Mouse (Mus musculus): ENCODE measurements around the gene Usp32. TPM values are rescaled to one million over a fixed set of nuclear protein-coding genes. Genes with fewer than 3 reads are reported as not detected.

The Usp32 gene
- total RNA-seq, 2 experiments from 2014 or later = 116 to 119 TPM

GRCm38 (mm10) chr11:84957171-84957570 is 182.8 kb downstream of the Usp32 start:
- DNase-seq (ENCODE audit: low spot score in 2 of 2) = no peak

DNA sequence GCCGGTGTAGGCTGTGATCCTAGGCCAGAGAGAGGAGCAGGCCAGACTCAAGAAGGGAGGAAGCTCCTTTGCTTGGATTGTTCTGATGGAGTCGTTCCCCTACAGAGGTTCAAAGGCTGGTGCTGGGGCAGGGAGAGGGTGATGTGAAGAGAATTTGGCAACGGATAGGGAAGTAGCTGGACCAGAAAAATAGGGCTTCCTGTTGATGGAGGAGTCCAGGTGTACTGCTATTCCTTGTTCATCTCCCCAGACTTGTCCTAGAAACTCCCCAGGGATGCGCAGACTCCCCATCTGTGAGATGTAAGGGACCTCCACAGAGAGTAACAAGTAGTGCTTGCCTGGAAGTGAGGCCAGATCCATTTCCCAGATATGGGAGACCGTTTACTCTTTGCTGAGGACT is 183.6 kb downstream of the Usp32 start:
- DNase-seq (ENCODE audit: low spot score in 2 of 2) = no peak

DNA sequence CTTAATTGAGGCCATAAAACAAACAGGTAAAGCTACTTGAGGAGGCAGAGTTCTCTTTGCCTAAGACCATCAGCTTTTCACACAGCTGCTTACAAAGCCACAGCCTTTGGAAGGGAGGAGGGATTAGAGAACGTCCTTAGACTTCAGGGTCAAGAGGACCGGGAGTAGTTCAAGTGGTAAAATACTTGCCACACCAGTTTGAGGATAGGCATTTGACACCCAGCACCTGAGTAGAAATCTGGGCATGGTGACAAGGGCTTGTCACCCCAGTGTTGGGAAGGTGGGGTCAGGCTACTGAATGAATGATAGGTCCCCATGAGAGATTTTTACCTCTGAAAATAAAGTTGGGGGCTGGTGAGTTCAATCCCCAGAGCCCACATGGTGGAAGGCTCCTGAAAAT is 187.3 kb downstream of the Usp32 start:
- DNase-seq (ENCODE audit: low spot score in 2 of 2) = no peak

- no peak for DNase-seq (ENCODE audit: low spot score in 2 of 2)
Observed at GRCm38 (mm10) chr11:84948526-84948925, 191.4 kb downstream of the Usp32 start.

DNA sequence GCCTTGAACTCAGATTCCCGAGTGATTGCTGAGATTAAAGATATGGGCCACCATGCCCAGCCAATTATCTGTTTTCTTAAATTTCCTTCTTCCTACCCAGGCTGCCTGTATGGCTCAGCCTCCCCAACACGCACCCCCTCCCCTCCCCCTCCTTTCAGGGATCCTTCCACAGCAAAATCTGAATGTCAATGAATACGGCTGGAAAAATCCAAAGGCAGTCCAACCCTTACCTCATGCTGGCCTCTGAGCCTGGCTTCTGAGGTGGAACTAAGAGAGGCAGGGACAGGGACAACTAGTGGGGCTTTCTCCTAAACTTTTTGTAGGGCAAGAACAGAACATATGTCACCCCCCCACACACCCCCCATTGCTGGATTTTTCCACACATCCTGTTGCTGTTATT is 191.8 kb downstream of the Usp32 start:
- DNase-seq (ENCODE audit: low spot score in 2 of 2) = no peak

DNA sequence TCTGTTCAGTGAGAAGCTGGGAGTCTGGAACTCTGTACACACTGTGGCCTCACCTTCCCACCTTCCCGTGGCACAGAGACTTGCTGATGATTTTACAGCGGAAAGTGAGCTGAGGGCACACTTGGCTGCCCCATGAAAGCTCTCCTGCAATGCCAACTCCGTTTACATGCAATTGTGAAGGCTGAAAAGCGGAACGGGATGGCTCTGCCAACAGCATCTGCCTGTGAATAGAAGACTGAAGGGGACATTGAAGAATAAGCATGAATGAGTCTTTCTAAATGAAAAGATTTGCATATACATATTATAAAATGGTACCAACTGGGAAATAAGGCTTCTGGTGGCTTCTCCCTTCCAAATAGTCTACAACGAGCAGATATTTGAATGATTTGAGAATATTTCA is 192.8 kb downstream of the Usp32 start:
- DNase-seq (ENCODE audit: low spot score in 2 of 2) = no peak

DNA sequence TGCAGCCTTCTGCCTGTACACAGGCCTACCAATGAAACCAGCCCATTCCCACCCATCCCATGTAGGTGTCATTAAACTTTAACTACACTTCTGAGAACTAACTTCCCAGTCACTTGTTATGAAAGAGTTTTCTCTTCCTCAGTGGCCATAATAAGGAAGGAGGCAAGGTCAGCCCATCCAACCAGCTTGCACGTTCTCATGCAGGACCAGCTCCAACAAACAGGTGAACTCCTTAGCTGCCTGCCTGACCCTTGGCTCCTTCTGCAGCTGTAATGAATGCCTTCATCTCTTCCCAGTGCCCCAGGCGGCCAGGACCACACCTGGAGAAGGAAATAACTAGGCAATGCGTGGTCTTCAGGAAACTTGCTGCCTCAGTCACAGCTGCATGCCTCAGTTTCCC is 194.1 kb downstream of the Usp32 start:
- DNase-seq (ENCODE audit: low spot score in 2 of 2) = no peak

DNA sequence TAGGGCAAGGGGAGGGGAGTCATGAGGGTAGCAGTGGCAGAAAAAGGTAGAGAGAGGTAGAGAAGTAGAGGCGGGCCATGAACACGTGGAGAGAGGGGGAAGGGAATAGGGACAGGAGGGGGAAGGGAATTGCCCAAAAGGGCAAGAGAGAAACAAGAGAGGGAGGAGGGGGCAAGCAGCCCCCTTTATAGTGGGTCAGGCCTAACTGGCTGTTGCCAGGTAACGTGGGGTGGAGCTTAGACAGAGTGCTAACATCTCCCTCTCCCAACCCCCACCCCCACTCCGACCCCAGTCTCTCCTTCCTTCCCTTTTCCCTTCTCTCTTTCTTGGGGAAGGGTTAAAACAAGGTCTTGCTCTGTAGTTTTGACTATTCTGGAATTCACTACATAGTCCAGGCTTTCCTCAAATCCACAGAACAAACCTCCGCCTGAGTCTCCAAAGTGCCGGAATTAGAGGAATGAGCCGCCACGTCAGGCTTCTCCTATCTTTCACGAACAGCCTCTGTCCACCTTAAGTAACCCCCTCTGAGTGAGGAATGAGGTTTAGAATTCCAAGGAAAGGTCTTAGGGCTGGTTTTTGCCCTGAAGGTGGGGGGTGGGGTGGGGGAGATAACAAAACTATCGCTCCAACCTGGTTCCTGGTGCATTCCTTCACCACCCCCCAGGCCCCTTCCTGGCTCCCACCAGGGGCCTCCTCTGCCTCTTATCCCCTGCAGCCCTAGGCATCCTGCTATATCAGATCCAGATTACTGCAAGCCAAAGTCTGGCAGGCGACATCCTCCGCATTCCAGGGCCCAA is 195.1 kb downstream of the Usp32 start:
- no peak for DNase-seq (ENCODE audit: low spot score in 2 of 2)

GRCm38 (mm10) chr11:84943948-84944347 is 196.0 kb downstream of the Usp32 start:
- DNase-seq (ENCODE audit: low spot score in 2 of 2) = no peak

GRCm38 (mm10) chr11:84940140-84940539 is 199.8 kb downstream of the Usp32 start:
- DNase-seq (ENCODE audit: low spot score in 2 of 2) = no peak

- DNase-seq (ENCODE audit: low spot score in 2 of 2) = peak; percentile 52 to 72
Observed at GRCm38 (mm10) chr11:84939508-84940053, 200.4 kb downstream of the Usp32 start.

Other genes with a start within 250 kb of the Usp32 start
- 10 to 100 TPM; 32.0 to 32.8 TPM for gene Znhit3, start 223.8 kb downstream of the Usp32 start, total RNA-seq (2021)
- 10 to 100 TPM; 58.5 to 66.3 TPM for gene Car4, start 182.4 kb downstream of the Usp32 start, total RNA-seq (2021)
- not detected for gene 1700125H20Rik, start 30.2 kb upstream of the Usp32 start, total RNA-seq (2021)
- gene Appbp2, start 95.0 kb upstream of the Usp32 start, total RNA-seq (2021) = 10 to 100 TPM; 57.0 TPM
- gene Ppm1d, start 171.1 kb upstream of the Usp32 start, total RNA-seq (2021) = 10 to 100 TPM; 17.3 to 18.2 TPM
- 10 to 100 TPM; 73.4 to 75.9 TPM for gene Bcas3, start 213.0 kb upstream of the Usp32 start, total RNA-seq (2021)

Measured in left cerebral cortex, adult 18-20 months (tissue).